Mouse (Mus musculus) heart, adult 9 months (tissue): ENCODE results near the gene Tex19.1.
A peak's percentile ranks its signal among the peaks of the same experiment; 100 is the strongest.

Experiments used
- DNase-seq, 2 experiments: peaks; one replicate each; pipeline ENCODE4 v3.0.0; 2022; ENCODE audit warnings: low spot score in 2 of 2

Tex19.1 gene

DNA sequence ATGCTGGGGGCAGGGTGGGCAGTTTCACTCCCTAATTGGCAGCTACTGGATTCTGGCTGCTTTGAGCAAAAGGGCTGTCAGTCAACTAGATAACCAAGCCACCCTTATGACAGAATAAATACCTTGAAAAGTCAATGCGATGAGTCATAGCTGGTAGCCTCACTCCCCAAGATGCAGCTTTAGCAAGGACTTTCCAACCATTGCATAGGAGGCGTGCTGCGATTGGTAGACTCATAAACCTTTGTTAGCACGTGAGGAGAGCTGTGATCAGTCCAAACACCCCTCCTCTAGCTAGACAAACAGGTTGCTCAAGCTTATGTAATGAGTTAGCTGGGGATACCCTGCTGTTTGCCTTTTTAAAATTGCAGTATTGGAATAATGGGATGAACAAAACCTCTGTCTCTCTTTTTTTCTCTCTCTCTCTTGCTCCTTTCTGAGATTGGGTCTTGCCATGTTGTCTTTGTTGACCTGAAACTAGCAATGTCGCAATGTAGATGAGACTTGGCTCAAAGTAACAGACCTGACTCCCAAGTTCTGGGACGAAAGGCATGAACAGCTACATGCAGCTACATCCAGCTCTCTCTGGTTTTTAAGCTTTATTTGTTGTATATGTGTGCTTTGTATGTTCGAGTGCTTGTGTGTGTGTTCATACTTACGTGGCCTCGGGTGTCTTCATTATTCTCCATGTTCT lies 2.5 kb upstream of the Tex19.1 start:
- DNase-seq = no peak

DNA sequence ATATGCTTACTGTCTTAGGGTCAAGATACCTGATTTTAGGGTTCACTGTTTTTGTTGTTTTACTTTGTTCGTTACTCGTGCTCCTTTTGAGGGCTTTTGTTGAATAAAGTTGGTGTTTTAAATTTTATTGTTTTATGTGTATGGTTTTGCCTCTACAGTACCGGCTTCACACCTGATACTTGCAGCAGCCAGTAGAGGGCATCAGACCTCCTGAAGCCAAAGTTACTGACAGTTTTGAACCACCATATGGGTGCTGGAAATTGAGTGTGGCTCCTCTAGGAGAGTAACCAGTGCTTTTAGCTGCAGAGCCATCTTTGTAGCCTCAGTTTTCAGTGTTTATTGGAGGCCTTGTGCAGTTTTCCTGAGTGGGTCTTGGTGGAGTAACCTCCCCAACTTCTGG lies 2.2 kb downstream of the Tex19.1 start:
- DNase-seq = no peak

DNA sequence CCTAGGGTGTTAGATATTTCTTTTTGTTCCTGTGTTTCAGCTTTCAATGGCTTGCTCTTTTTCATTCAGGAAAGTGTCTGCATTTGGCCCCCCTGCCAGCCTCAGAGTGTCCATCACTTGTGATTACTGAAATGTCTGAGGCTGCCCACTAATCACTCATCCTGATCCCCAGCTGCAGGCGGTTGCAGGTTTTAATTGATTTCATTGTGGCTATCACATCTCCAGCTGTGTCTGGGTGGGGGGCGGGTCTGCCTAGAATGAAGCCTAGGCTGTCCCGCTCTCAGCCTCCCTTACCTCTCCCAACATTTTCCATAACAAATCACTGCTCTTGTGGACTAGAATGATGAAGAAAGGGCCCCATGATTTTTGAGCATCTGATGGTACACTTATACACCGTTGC lies 8.3 kb downstream of the Tex19.1 start:
- no peak for DNase-seq

DNA sequence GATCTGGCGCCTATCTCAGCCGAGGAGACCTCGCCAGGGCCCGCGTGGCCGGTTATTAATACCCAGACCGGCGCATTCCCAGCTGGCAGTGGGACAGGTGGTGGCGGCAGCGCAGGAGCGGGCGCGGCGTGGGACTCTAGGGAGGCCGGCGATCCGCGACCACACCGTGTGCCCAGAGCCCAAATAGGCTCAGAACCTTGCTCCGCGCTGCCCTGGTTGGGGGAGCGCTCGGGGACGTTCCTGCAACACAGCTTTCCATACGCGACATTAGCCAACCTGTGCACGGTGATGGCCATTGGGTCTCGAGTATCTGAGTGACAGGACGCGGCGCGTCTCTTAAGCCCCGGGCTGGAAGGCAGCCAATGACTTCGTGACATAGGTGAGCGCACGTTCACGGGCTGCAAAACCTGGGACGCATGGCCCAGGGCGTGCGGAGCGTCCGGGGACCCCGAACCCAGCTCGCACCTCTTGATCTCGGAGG lies 10.5 kb downstream of the Tex19.1 start:
- peak; percentile 19 to 33 for DNase-seq

DNA sequence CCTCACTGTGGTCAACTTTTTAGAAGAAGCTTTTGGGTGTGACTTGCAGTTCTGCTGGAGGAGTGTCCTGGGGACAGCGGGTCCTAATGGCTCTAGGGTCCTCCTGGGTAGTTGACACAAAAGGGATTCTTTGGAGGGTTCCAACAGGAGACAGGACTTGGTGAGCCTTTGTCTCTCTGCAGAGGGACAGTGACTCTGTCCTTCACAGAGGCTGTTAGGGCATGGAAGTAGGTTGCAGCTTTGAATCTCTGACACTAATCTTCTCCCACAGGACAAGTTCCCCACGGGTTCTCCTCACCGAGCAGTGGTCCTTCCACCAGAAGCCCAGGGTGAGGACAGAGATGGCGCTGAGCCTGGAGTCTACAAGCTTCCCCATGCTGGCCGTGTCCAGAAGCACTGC lies 14.0 kb downstream of the Tex19.1 start, which contains the start of gene Uts2r:
Uts2r (plus strand) TSS at position 301 of the 400 bp plus-strand sequence.
- no peak for DNase-seq

DNA sequence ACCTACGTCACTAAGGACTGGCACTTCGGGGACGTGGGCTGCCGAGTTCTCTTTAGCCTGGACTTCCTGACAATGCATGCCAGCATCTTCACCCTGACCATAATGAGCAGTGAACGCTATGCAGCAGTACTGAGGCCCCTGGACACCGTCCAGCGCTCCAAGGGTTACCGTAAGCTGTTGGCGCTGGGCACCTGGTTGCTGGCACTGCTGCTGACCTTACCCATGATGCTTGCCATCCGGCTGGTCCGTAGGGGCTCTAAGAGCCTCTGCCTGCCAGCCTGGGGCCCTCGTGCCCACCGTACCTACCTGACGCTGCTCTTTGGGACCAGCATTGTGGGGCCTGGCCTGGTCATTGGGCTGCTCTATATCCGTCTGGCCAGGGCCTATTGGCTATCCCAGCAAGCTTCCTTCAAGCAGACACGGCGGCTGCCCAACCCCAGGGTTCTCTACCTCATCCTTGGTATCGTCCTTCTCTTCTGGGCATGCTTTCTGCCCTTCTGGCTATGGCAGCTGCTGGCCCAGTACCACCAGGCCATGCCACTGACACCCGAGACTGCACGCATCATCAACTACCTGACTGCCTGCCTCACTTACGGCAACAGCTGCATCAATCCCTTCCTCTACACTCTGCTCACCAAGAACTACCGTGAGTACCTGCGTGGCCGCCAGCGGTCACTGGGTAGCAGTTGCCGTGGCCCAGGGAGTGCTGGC lies 14.8 kb downstream of the Tex19.1 start:
- no peak for DNase-seq

DNA sequence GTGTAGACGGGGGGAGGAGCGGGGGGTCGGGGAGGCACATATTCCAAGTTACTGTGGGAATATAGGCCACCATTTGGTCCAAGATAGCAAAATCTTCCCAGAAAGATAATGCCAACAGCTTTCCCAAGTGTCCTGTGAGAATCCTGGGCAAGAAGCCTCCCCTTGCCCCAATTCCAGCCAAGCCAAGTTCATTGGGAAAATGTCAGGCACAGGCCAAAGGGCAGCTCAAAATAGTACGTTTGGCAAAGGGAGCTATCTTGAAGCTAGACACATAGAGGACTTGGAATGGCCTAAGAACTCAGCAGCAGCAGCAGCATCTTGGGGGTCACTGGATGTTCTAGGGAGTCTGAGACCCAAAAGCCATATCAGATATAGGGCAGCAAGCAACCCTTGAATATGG lies 17.8 kb downstream of the Tex19.1 start:
- no peak for DNase-seq

DNA sequence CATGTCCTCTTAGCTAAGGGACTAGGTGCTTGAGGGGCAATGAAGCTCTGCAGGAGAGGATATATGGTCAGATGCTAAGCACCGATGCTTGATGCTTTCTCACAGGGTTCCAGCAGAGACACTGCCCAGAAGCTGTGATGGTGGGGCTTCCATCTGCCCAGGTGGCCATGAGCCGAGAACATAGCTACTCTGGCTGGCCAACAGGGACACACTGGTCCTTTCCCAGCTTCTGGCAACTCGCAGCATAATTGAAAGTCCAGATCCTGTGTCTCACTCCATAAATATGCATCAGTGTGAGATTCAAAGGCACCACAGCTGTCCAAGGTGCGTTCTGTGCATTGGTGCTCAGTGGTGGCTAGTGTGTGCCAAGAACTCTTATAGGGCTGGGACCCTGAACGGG lies 27.3 kb downstream of the Tex19.1 start:
- DNase-seq = no peak

DNA sequence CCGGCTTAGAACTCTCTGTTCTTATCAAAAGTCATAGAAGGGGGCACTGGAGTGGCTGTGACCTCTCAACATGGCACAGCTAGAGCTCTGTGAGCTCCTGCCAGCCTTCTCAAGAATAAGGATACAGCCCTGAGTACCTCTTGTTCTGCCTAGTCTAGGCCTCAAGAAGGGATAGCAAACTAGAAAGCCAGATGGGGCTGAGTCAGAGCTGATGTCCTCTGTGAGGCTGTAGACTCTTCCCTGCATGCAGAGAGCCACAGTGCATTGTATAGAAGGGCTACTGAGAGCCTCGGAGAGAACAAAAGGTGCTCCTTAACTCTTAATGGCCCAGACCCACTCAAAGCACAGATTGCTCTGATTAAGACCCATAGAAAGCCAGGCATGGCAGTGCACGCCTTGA lies 28.3 kb downstream of the Tex19.1 start:
- no peak for DNase-seq

DNA sequence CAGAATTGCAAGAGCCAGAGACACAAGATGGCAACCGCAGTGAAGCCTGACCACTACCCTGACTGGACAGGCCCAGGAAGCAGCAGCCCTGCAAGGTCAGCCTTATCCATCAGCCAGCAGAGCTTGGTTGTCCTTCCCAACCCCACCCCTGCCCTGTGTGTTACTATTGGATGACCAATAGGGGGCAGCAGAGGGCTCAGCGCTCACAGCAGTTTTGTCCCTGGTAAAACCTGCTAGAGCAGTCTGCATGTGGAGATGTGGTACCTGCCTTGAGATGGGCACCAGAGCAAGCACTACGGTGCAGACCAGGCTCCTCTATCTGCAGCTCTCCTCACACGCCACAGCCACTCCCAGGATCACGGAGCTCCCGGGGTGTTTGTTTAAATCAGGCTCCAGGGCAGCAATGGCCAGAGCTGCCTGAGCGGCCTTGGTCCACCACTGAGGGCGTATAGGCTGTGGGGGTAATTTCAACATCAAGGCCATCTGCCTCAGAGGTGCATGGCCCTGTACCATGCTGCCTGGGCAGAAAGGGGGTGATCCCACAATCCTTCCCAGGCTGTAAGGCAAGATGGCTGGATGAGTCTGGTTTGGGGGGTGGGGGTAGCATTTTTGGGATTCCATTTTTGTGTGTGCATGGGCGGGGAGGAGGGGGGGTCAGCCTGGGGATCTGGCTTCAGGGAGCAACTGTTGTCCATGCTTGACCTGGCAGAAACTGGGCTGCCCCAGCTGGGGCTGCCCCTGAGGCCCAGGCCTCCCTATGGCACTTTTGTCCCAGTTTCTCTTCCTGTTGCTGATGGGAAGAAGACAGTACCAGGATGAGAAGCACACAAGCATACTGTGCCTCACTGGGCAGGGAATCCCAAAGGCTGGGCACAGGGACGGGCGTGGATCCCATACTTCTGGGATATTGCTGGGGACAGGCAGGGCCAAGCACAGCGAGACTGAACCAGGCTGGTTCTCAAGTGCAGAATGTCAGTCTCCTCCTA lies 30.6 kb downstream of the Tex19.1 start:
- DNase-seq = peak; percentile 8 to 13

DNA sequence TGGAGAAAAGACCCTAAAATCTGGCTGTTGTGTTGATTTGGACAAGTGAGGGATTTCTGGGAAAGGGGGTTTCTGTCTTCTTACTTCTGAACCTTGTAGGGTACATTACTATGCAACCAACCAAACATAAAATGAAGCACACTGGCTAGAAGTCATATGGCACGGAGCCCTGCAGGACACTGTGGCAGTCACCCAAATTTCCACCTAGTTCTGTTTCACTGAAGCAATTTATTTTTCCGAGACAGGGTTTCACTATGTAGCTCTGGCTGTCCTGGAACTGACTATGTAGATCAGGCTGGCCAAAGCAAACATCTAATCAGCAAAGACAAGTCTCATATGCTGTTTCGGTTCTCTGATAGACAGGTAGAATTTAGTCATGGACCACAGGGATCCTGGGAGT lies 43.7 kb downstream of the Tex19.1 start:
- peak; percentile 21 to 44 for DNase-seq

DNA sequence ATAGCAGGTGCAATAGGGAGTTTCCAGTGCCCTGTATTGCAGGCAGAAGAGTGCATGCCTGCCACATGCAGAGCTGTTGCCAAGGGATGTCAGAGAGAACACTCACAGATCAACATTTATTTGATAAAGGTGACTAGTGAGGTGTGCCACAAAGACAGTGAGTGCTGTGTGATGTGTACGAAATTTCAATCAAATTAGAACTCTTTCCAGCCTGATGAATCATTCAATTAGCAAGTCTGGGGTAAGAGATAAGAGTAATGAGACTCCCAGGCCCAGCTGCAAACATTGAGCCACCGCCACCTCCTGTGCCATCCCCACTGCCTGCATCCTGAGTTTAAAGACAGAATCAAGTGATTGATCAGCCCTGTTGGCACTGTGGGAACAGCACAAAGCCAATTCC lies 46.8 kb downstream of the Tex19.1 start:
- no peak for DNase-seq

DNA sequence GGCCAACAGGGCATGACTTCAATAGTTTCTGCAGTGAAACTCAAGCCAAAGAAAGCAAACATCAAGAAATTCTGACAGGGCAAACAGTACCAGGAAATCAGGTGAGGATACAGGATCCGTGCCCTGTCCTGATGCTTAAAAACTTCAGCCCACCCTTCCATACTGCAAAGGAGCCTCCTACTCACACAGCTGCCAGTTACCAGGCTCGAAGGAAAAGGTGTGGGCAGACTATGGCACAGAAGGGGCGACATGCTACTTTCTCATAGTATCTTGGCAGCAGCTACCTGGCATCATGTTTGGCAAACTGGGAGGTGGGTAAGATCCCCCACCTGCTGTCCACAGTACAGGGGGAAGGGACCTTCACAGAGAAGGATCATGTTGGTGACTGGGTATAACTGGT lies 47.5 kb downstream of the Tex19.1 start:
- DNase-seq = no peak
